Mouse (Mus musculus) hindbrain, embryonic 11.5 days (tissue): ENCODE measurements around the gene Slc16a1. TPM values are rescaled to one million over a fixed set of nuclear protein-coding genes. Genes with fewer than 3 reads are reported as not detected.

Source experiments
- ATAC-seq: fragments of 200-750 bp; cut with Nextera tagmentation; 2 replicates; pipeline ENCODE4 v1.8.0; 2017; ENCODE audit warnings: mild to moderate bottlenecking, moderate TSS enrichment, moderate library complexity; ENCODE audit not compliant: low FRiP score
- DNase-seq: peaks from one replicate; pipeline ENCODE4 v3.0.0-alpha.2; 2015; ENCODE audit warnings: low spot score
- H3K27ac ChIP-seq: fragments of 300-500 bp; sonication (generic); 2 replicates; pipeline ENCODE4 v1.5.1; 2014; ENCODE audit warnings: mild to moderate bottlenecking, low read depth, low read length
- H3K27me3 ChIP-seq: fragments of 300-500 bp; sonication (generic); 2 replicates; pipeline ENCODE4 v1.6.1; 2014; ENCODE audit warnings: mild to moderate bottlenecking, low read length, moderate library complexity, mixed read lengths; ENCODE audit not compliant: control insufficient read depth, insufficient read depth
- H3K36me3 ChIP-seq: fragments of 300-500 bp; sonication (generic); 2 replicates; pipeline ENCODE4 v1.6.1; 2014; ENCODE audit warnings: mild to moderate bottlenecking, low read length, moderate library complexity, mixed read lengths; ENCODE audit not compliant: control insufficient read depth, insufficient read depth
- H3K4me1 ChIP-seq: fragments of 300-500 bp; sonication (generic); replicated peaks from 2 replicates; pipeline ENCODE4 v1.6.1; 2014; ENCODE audit warnings: low read length, mixed read lengths; ENCODE audit not compliant: control insufficient read depth, insufficient read depth
- H3K4me2 ChIP-seq: fragments of 300-500 bp; sonication (generic); replicated peaks from 2 replicates; pipeline ENCODE4 v1.6.1; 2014; ENCODE audit warnings: mild to moderate bottlenecking, low read depth, low read length
- H3K4me3 ChIP-seq: fragments of 300-500 bp; sonication (generic); 2 replicates; pipeline ENCODE4 v1.5.1; 2014; ENCODE audit warnings: low read depth, low read length
- H3K9ac ChIP-seq: fragments of 300-500 bp; sonication (generic); 2 replicates; pipeline ENCODE4 v1.6.1; 2014; ENCODE audit warnings: low read depth, low read length
- H3K9me3 ChIP-seq: fragments of 300-500 bp; sonication (generic); 2 replicates; pipeline ENCODE4 v1.6.1; 2016; ENCODE audit warnings: low read length; ENCODE audit not compliant: control insufficient read depth
- WGBS: fragments of 180-500 bp; shearing (Covaris S2); extraction: QIAGEN DNeasy Blood & Tissue Kit; methylation state at CpG from one replicate; pipeline ENCODE4 v1.1.7; 2014; 5-methylcytosine and 5-hydroxymethylcytosine counted together
- polyA plus RNA-seq: library from polyadenylated mRNA; unstranded; fragments of >200 nt; fragmentation: Nextera tagmentation; extraction: Ambion mirVana; gene quantifications from 2 replicates; pipeline ENCODE4 v1.2.1, GENCODE M21; 2014

The Slc16a1 gene
- polyA plus RNA-seq, 1 experiment from 2014 or later: 31.7 TPM

DNA sequence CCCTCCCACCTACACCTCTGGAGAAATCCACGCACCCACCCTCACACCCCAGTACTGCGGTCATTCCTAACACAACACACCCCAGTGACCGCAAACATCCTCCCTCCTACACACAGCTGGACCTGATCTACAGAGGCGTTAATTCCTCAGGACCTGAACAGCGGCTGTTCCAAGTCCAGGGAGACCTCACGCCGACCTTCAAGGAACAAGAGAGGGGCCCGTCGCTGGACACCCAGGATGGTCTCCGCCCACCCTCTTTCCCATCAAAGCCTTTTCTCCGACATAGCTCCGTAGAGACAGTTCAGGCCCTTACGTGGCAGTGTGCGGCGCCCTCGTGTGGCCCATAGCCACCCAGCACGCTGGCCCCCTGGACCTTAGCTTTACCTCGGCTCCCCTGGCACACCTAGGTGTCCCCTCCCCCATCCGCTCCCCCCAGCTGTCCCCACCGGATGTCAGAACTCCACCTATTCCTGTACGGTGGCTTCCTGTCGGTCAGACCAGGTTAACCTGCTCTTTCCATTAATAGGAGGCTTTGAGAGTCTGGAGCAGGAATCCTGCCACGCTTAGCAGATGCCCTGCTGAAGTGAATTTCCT, 36.9 kb downstream of the Slc16a1 start:
- Histone ChIP-seq H3K4me3 (peak overlapping the region; percentile 27), H3K4me1 (no peaks in the 10 kb centered on the region; the same call in 1 of the 2 replicates), H3K27me3 (no peaks in the 10 kb centered on the region), H3K9ac (peak overlapping the region; percentile 57; the same call in 1 of the 2 replicates), H3K36me3 (no peaks in the 10 kb centered on the region), H3K27ac (no peak overlapping the region), H3K9me3 (no peaks in the 10 kb centered on the region), H3K4me2 (peak overlapping the region; percentile 59)
- DNase-seq: peak; percentile 81
- peak; percentile 85 for ATAC-seq
- 6% methylated on average over 23 of the region's 23 CpGs for WGBS

DNA sequence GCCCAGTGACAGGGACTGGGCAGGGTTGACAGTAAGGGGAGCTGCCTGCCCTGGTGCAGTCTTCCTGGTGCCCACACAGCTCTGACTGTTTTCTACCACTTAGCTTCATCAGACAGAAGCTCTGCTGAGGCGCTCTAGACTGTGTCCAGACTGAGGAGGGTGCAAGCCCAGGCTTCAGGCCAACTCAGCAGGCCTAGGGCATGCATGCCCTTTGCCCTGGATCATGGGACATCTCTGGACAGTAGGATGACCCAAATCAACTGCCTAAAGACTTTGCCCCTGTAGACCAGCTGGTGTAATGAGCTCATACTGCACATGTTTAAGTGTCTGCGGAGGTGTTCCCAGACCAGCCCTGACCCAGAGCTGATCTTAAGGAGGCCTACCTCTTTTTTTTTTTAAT, 39.3 kb downstream of the Slc16a1 start:
- Histone ChIP-seq H3K4me1 (no peaks in the 10 kb centered on the region; the same call in 1 of the 2 replicates), H3K9ac (no peak overlapping the region), H3K4me2 (no peak overlapping the region), H3K27me3 (no peaks in the 10 kb centered on the region), H3K4me3 (no peak overlapping the region), H3K36me3 (no peaks in the 10 kb centered on the region), H3K9me3 (no peaks in the 10 kb centered on the region), H3K27ac (no peak overlapping the region)
- DNase-seq (no peak), ATAC-seq (no peak)
- WGBS: 100% methylated on average over 2 of the region's 2 CpGs

DNA sequence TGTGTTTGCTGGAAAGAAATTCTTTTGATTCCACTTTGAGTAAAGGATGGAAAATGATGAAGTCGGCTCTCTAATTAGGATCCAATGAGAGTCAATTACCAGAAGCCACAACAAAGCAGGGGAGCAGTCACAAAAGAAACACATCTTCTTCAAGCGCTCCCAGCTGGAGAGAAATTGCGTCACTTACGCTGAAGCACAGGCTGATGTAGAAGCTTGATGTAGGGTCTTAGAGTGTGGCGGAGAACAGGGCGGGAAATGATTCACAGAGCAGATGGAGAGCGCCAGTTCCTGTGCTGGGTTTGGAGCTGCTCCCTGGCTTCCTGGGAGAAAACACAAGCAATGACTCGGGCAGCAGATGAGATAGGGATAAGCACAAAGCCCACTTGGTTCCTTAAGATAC, 40.4 kb downstream of the Slc16a1 start:
- no peak overlapping the region for H3K9ac ChIP-seq
- no peaks in the 10 kb centered on the region for H3K36me3 ChIP-seq
- no peaks in the 10 kb centered on the region for H3K9me3 ChIP-seq
- no peaks in the 10 kb centered on the region for H3K27me3 ChIP-seq
- H3K4me3 ChIP-seq: no peak overlapping the region
- WGBS: 89% methylated on average over 8 of the region's 8 CpGs
- H3K4me2 ChIP-seq: no peak overlapping the region
- DNase-seq (no peak), ATAC-seq (no peak)
- no peaks in the 10 kb centered on the region; the same call in 1 of the 2 replicates for H3K4me1 ChIP-seq
- no peak overlapping the region for H3K27ac ChIP-seq

DNA sequence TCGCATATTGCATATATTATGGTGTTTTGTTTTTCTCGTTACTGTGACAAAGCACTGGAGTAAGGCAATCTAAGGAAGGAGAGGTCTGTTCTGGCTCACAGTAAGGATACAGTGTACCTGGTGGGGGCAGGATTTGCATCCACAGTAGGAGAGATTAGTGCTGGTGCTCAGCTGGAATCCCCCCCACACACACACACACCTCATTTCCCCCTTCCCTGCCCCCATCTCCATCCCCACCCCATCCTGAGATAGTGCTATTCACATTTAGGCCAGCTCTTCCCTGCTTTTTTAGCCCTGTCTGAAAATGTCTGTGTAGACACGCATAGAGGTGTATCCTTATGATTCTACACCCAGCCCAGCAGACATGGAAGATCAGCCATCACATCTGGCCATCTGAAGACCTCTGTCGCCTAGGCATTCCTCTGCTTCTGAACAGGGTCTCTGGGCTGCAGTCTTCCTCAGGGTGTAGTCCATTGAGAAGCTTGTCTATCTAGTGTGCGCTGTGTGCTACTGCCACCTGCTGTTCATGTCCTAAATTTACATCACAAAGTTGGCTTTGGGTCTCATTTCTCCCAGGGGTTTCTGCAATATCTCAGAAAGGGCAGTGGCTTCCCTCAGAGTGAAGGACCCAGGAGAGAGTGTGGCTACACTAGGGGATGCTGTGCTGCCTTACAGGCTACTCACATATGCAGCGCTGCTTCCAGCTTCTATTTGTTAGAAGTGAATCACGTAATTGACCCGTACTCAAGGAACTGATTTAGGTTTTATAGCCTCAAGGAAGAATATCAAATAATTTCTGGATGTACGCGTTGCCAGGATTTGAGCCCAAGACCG, 44.4 kb downstream of the Slc16a1 start:
- Histone ChIP-seq H3K4me1 (no peaks in the 10 kb centered on the region), H3K36me3 (no peaks in the 10 kb centered on the region), H3K4me2 (no peak overlapping the region), H3K4me3 (no peak overlapping the region), H3K9ac (no peak overlapping the region), H3K27ac (no peak overlapping the region), H3K9me3 (no peaks in the 10 kb centered on the region), H3K27me3 (no peaks in the 10 kb centered on the region)
- DNase-seq (peak; percentile 77), ATAC-seq (peak; percentile 54; the same call in 1 of the 2 replicates)
- WGBS: 63% methylated on average over 11 of the region's 11 CpGs

DNA sequence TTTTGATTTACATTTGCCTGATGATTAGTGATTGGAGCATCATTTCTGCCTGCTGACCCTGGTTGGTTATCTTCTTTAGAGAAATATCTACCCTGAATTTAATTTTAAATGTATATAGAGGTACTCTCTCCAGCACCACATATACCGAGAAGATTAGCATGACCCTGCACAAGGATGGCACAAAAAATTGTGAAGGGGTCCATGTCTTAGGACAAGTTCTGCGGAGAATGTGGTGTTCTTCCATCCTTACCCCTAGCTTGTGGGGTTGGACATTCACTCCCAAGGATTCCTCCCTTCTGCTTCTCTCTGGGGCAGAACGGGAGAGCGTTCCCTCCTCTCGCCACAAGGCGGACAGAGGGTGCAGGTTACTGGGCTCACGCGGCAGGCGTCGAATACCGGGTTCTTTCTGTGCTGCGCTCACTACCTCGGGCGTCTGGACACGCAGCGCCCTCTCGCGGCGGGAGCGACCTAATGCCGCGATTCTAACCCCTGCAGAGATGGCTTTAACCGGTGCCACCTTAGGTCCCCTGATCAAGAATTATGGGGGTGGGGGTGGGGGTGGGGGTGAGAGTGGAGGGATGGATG, 62.4 kb downstream of the Slc16a1 start:
- 5% methylated on average over 23 of the region's 23 CpGs for WGBS
- no peaks in the 10 kb centered on the region for H3K27me3 ChIP-seq
- ATAC-seq (peak; percentile 82), DNase-seq (peak; percentile 91)
- no peak overlapping the region for H3K4me2 ChIP-seq
- no peaks in the 10 kb centered on the region for H3K4me1 ChIP-seq
- H3K36me3 ChIP-seq: no peaks in the 10 kb centered on the region
- no peak overlapping the region for H3K9ac ChIP-seq
- H3K4me3 ChIP-seq: no peak overlapping the region
- no peak overlapping the region for H3K27ac ChIP-seq
- H3K9me3 ChIP-seq: no peaks in the 10 kb centered on the region

DNA sequence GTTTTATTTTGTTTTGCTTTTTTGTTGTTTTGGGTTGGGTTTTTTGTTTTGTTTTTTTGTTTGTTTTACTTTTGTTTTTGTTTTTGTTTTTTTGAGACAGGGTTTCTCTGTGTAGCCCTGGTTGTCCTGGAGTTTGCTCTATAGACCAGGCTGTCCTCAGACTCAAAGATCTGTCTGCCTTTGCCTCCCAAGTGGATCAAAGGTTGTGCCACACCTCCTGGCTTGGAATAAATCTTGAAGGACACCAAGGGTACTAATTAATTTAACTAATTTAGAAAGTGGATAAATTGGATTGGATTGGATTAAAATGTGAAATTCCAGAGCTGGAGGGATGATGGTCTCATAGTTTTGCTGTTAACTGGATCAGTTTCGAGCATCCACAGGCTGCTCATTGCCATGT, 63.3 kb downstream of the Slc16a1 start:
- DNase-seq (no peak), ATAC-seq (no peak)
- Histone ChIP-seq H3K4me1 (no peaks in the 10 kb centered on the region), H3K27ac (no peak overlapping the region), H3K4me3 (no peak overlapping the region), H3K4me2 (no peak overlapping the region), H3K9me3 (no peaks in the 10 kb centered on the region), H3K36me3 (no peaks in the 10 kb centered on the region), H3K27me3 (no peaks in the 10 kb centered on the region), H3K9ac (no peak overlapping the region)
- 76% methylated on average over 1 of the region's 1 CpGs for WGBS

DNA sequence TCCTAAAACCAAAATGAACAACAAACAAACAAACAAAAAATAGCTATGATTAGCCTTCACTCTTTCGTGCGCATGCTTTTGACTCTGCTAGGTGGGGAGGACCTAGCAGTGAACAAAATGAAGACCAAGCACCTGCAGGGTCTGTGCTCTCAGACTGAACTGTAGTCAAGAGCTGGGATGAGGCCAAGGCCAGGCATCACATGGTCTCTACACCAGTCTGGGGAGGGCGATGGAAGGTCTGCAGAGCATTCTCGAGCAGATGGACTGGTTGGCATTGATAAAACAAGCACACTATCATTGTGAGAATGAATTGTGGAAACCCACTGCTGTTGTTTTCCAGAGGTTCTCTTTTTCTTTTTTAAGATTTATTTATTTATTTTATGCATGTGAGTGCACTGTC, 65.5 kb downstream of the Slc16a1 start:
- H3K4me2 ChIP-seq: no peak overlapping the region
- 98% methylated on average over 4 of the region's 4 CpGs for WGBS
- ATAC-seq: no peak

DNA sequence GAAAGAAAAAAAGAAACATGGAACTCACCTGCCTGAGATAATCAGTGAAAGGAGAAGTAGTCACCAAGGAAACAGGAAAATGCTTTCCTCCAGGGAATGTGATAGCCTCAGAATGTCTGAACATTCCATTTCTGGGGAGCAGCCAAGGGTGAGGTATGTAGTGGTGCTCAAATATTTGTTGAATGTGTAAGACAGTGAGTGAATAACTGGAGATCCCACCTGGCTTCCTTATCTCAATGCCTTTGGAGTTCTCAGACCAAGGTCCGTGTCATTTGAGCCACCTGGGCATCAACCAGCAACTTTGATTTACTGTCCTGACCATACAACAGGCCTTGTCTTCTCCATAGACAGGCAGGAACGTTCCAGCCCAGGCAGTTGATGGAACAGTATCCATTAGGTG, 68.0 kb downstream of the Slc16a1 start:
- Histone ChIP-seq H3K4me2 (no peak overlapping the region), H3K9me3 (no peaks in the 10 kb centered on the region), H3K4me1 (no peaks in the 10 kb centered on the region), H3K27ac (no peak overlapping the region), H3K36me3 (no peaks in the 10 kb centered on the region), H3K9ac (no peak overlapping the region), H3K4me3 (no peak overlapping the region), H3K27me3 (no peaks in the 10 kb centered on the region)
- ATAC-seq (no peak), DNase-seq (no peak)
- 93% methylated on average over 2 of the region's 2 CpGs for WGBS

More for the DNA sequence above, 65.5 kb downstream of the Slc16a1 start:
- H3K9ac ChIP-seq: no peak overlapping the region
- no peak overlapping the region for H3K27ac ChIP-seq
- no peak for DNase-seq
- no peaks in the 10 kb centered on the region for H3K36me3 ChIP-seq
- H3K27me3 ChIP-seq: no peaks in the 10 kb centered on the region
- H3K4me3 ChIP-seq: no peak overlapping the region
- no peaks in the 10 kb centered on the region for H3K4me1 ChIP-seq
- H3K9me3 ChIP-seq: no peaks in the 10 kb centered on the region
